Mouse (Mus musculus): ENCODE data around the gene Taar5. TPM values are rescaled to one million over a fixed set of nuclear protein-coding genes. Genes with fewer than 3 reads are reported as not detected.

Gene Taar5
- polyA plus RNA-seq, 1 experiment from 2014 or later, result not detected

Other genes with a start within 250 kb of the Taar5 start
- 111 and 141 TPM in 2 replicates for gene Rps12, start 183.4 kb upstream of the Taar5 start, polyA plus RNA-seq (2015; fragmentation: Nextera tagmentation; extraction: Ambion mirVana)
- gene Slc18b1, start 173.7 kb upstream of the Taar5 start, polyA plus RNA-seq (2015; fragmentation: Nextera tagmentation; extraction: Ambion mirVana), result 19.4 and 21.2 TPM in 2 replicates
- gene Vnn3, start 119.2 kb upstream of the Taar5 start, polyA plus RNA-seq (2015; fragmentation: Nextera tagmentation; extraction: Ambion mirVana), result not detected in 2 replicates
- gene Vnn1, start 76.0 kb upstream of the Taar5 start, polyA plus RNA-seq (2015; fragmentation: Nextera tagmentation; extraction: Ambion mirVana), result 0.12 TPM in 1 of 2 replicates, not detected in the other
- not detected in 2 replicates for gene Taar1, start 50.4 kb upstream of the Taar5 start, polyA plus RNA-seq (2015; fragmentation: Nextera tagmentation; extraction: Ambion mirVana)
- gene Taar2, start 32.1 kb upstream of the Taar5 start, polyA plus RNA-seq (2015; fragmentation: Nextera tagmentation; extraction: Ambion mirVana), result 0.20 TPM in 1 of 2 replicates, not detected in the other
- not detected in 2 replicates for gene Taar3, start 21.1 kb upstream of the Taar5 start, polyA plus RNA-seq (2015; fragmentation: Nextera tagmentation; extraction: Ambion mirVana)
- gene Taar4, start 10.2 kb upstream of the Taar5 start, polyA plus RNA-seq (2015; fragmentation: Nextera tagmentation; extraction: Ambion mirVana), result not detected in 2 replicates
- gene Taar6, start 14.9 kb downstream of the Taar5 start, polyA plus RNA-seq (2015; fragmentation: Nextera tagmentation; extraction: Ambion mirVana), result not detected in 2 replicates
- not detected in 2 replicates for gene Taar7a, start 22.8 kb downstream of the Taar5 start, polyA plus RNA-seq (2015; fragmentation: Nextera tagmentation; extraction: Ambion mirVana)
- not detected in 2 replicates for gene Taar7b, start 29.2 kb downstream of the Taar5 start, polyA plus RNA-seq (2015; fragmentation: Nextera tagmentation; extraction: Ambion mirVana)
- gene Taar7d, start 56.5 kb downstream of the Taar5 start, polyA plus RNA-seq (2015; fragmentation: Nextera tagmentation; extraction: Ambion mirVana), result not detected in 2 replicates
- gene Taar7e, start 66.9 kb downstream of the Taar5 start, polyA plus RNA-seq (2015; fragmentation: Nextera tagmentation; extraction: Ambion mirVana), result not detected in 2 replicates
- not detected in 2 replicates for gene Taar7f, start 78.8 kb downstream of the Taar5 start, polyA plus RNA-seq (2015; fragmentation: Nextera tagmentation; extraction: Ambion mirVana)
- not detected in 2 replicates for gene Taar8a, start 105.8 kb downstream of the Taar5 start, polyA plus RNA-seq (2015; fragmentation: Nextera tagmentation; extraction: Ambion mirVana)
- gene Taar8b, start 121.6 kb downstream of the Taar5 start, polyA plus RNA-seq (2015; fragmentation: Nextera tagmentation; extraction: Ambion mirVana), result not detected in 2 replicates
- gene Taar8c, start 131.2 kb downstream of the Taar5 start, polyA plus RNA-seq (2015; fragmentation: Nextera tagmentation; extraction: Ambion mirVana), result not detected in 2 replicates
- not detected in 2 replicates for gene Taar9, start 138.8 kb downstream of the Taar5 start, polyA plus RNA-seq (2015; fragmentation: Nextera tagmentation; extraction: Ambion mirVana)
- 255 and 271 TPM in 2 replicates for gene Stx7, start 178.6 kb downstream of the Taar5 start, polyA plus RNA-seq (2015; fragmentation: Nextera tagmentation; extraction: Ambion mirVana)

All from neural tube, embryonic 13.5 days (tissue).